Mouse (Mus musculus): ENCODE results near the gene Lrrc73. TPM values are rescaled to one million over a fixed set of nuclear protein-coding genes. Genes with fewer than 3 reads are reported as not detected.

Lrrc73 gene
- polyA plus RNA-seq, 1 experiment from 2014 or later, result 0.85 TPM

DNA sequence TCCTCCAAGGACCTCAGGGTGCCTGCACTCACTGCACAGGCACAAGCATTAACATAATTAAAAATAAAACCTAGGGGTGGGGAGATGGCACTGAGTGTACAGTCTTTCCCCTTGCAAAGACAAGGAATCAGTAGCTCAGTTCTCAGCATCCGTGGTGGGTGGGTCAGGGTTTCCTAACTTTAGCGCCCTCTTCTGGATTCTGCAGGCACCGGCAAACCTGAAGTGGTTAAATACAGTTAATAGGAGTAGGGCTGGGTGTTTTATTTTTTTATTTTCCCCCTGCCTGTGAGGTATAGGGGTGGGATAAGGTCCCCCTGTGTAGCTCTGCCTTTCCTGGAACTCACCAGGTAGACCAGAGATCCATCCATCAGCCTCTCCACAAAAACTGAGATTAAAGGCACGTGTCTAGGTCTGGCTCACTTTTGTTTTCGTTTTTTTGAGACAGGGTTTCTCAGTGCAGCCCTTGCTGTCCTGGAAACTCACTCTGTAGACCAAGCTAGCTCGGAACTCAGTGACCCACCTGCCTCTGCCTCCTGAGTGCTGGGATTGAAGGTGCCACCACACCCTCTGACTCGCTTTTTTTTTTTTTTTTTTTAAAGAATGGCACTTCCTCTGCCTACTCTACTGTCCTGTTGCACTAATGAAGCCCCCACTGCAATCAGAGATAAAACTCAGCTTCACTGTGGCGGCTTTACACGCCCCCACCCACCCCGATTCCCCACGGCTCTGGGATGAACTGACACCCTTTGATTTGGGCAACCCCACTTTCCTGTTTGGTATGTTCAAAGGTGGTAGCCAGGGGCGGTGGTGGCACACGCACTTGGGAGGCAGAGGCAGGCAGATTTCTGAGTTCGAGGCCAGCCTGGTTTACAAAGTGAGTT lies 520 bp upstream of the Lrrc73 start:
- WGBS, result 54% methylated on average over 14 of the region's 14 CpGs
- H3K27ac ChIP-seq (ENCODE audit: low read length), result no peak overlapping the region

DNA sequence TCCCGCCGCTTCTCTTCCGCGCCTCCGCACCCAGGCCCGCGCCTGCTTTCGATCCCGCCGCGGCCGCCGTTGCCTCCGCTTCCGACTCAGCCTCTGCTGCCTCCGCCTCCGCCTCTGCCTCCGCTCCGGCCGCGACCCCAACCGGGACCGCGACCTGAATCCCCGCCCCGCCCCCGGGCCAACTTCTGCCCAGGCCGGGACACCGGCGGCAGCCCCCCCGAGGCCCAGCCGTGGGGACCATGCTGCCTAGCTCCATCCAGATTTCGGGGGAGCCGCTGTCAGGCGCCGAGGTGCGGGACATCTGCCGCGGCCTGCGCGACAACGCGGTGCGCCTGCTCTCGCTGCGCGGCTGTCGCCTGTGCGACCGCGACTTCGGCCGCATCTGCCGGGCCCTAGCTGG lies 775 bp downstream of the Lrrc73 start:
- Histone ChIP-seq H3K27me3 (ENCODE audit: control insufficient read depth, insufficient read depth, low read length) (peaks cover 6% of the 10 kb centered on the region), H3K36me3 (ENCODE audit: control insufficient read depth, insufficient read depth, low read length) (peaks cover 40% of the 10 kb centered on the region), H3K9ac (replicated peaks; ENCODE audit: low read depth, low read length) (peak overlapping the region; percentile 41), H3K4me1 (ENCODE audit: control insufficient read depth, insufficient read depth, low read length) (peaks cover 4% of the 10 kb centered on the region), H3K27ac (ENCODE audit: low read length) (no peak overlapping the region), H3K4me3 (ENCODE audit: low read depth, low read length) (peak overlapping the region; percentile 68), H3K4me2 (replicated peaks; ENCODE audit: low read depth, low read length) (peak overlapping the region; percentile 99), H3K9me3 (ENCODE audit: control insufficient read depth, low read depth, low read length) (no peaks in the 10 kb centered on the region)
- ATAC-seq (ENCODE audit: insufficient number of reproducible peaks, insufficient read depth, low FRiP score, low read depth), result no peak
- under 1% methylated on average over 52 of the region's 54 CpGs for WGBS

More for the DNA sequence above, 520 bp upstream of the Lrrc73 start:
- Histone ChIP-seq H3K36me3 (ENCODE audit: control insufficient read depth, insufficient read depth, low read length) (peaks cover 28% of the 10 kb centered on the region), H3K27me3 (ENCODE audit: control insufficient read depth, insufficient read depth, low read length) (peaks cover 6% of the 10 kb centered on the region), H3K9me3 (ENCODE audit: control insufficient read depth, low read depth, low read length) (no peaks in the 10 kb centered on the region), H3K4me2 (replicated peaks; ENCODE audit: low read depth, low read length) (peak overlapping the region; percentile 99), H3K9ac (replicated peaks; ENCODE audit: low read depth, low read length) (peak overlapping the region; percentile 41; the same call in 1 of the 2 replicates), H3K4me3 (ENCODE audit: low read depth, low read length) (peak overlapping the region; percentile 68), H3K4me1 (ENCODE audit: control insufficient read depth, insufficient read depth, low read length) (peaks cover 8% of the 10 kb centered on the region)
- no peak for ATAC-seq (ENCODE audit: insufficient number of reproducible peaks, insufficient read depth, low FRiP score, low read depth)

DNA sequence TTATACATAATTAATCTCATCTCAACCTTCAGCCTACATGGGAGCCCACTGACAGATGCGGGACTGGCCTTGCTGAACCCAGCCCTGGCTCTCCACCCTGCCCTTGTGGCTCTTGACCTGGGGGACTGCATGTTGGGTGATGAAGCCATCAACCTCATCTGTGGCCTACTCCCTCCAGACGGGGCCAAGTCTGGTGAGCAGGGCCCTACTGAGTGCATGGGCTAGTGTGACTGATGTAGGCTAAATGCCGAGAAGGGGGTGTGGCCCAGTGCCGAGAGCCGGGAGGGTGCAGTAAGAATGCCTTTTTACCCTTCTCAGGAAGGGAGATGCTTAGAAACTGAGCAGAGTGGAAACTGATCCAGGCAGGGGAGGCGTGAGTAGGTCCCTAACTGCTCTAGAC lies 1.8 kb downstream of the Lrrc73 start:
- whole genome bisulfite sequencing, result 24% methylated on average over 6 of the region's 6 CpGs
- Histone ChIP-seq H3K9ac (replicated peaks; ENCODE audit: low read depth, low read length) (no peak overlapping the region), H3K4me1 (ENCODE audit: control insufficient read depth, insufficient read depth, low read length) (0 out of 2 replicates have a peak, but pooled peaks cover 2% of the 10 kb centered on the region), H3K4me2 (replicated peaks; ENCODE audit: low read depth, low read length) (no peak overlapping the region), H3K4me3 (ENCODE audit: low read depth, low read length) (no peak overlapping the region), H3K27ac (ENCODE audit: low read length) (no peak overlapping the region), H3K27me3 (ENCODE audit: control insufficient read depth, insufficient read depth, low read length) (peaks cover 6% of the 10 kb centered on the region), H3K36me3 (ENCODE audit: control insufficient read depth, insufficient read depth, low read length) (peaks cover 43% of the 10 kb centered on the region), H3K9me3 (ENCODE audit: control insufficient read depth, low read depth, low read length) (no peaks in the 10 kb centered on the region)
- no peak for ATAC-seq (ENCODE audit: insufficient number of reproducible peaks, insufficient read depth, low FRiP score, low read depth)

DNA sequence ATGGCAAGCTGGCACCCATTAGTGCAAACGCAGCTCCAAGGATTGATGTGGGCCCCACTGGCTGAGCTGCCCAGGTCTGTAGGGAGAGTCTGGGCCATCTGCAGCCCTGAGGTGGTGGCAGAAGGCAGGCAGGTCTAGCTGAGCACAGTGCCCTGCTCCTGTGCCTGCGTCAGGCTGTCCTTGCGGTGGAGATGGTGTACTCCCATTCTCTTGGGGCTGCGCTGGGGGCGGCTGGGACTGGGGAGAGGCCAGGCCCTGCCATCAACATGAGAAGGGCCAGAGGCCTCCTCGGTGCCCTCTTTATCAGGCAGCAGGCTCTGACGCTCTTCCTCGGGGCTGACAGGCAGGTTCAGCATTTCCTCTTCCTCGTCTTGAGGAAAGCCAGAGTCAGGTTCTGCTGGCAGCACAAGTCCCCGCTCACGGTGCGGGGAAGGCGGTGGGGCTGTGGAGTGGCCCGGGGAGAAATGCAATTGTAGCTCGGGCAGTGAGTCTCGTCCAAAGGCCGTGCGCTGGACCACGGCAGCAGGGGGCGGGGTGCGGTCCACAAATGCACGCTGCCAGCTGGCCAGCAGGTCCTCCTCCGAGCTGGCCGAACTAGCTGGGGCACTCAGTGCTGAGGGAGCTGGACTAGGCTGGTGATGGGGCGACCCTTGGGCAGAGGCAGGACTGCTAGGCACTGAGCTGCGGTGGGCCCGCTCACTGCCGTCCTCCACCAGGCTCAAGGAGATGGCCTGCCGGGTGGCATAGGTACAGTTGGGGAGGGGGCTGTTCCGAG lies 5.1 kb downstream of the Lrrc73 start:
- ATAC-seq (ENCODE audit: insufficient number of reproducible peaks, insufficient read depth, low FRiP score, low read depth), result no peak
- no peak overlapping the region for H3K4me2 ChIP-seq (replicated peaks; ENCODE audit: low read depth, low read length)
- H3K4me3 ChIP-seq (ENCODE audit: low read depth, low read length), result no peak overlapping the region
- H3K27me3 ChIP-seq (ENCODE audit: control insufficient read depth, insufficient read depth, low read length), result peaks cover 6% of the 10 kb centered on the region
- no peak overlapping the region for H3K27ac ChIP-seq (ENCODE audit: low read length)
- 89% methylated on average over 30 of the region's 30 CpGs for WGBS
- no peaks in the 10 kb centered on the region for H3K9me3 ChIP-seq (ENCODE audit: control insufficient read depth, low read depth, low read length)
- H3K36me3 ChIP-seq (ENCODE audit: control insufficient read depth, insufficient read depth, low read length), result peaks cover 54% of the 10 kb centered on the region
- H3K9ac ChIP-seq (replicated peaks; ENCODE audit: low read depth, low read length), result no peak overlapping the region
- 0 out of 2 replicates have a peak, but pooled peaks cover under 1% of the 10 kb centered on the region for H3K4me1 ChIP-seq (ENCODE audit: control insufficient read depth, insufficient read depth, low read length)

DNA sequence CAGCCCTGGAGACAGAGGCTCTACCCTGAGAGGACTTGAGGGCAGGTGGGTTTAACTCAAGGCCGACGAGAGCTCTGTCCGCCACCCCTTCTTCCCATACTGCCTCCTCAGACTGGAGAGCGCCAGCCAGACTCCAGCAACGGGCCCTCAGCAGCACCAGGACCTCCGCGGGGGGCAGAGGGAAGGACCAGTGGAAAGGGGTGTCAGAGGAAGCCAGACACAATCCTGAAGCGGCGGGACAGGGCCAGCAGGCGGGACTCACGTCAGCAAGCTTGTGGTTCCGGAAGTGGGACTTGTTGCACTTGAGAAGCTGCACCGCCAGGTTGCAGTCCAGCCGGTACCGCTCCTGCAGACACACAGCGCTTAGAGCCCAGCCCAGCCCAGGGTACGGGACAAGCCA lies 6.3 kb downstream of the Lrrc73 start:
- Histone ChIP-seq H3K9me3 (ENCODE audit: control insufficient read depth, low read depth, low read length) (no peaks in the 10 kb centered on the region), H3K27ac (ENCODE audit: low read length) (no peak overlapping the region), H3K4me2 (replicated peaks; ENCODE audit: low read depth, low read length) (no peak overlapping the region), H3K4me1 (ENCODE audit: control insufficient read depth, insufficient read depth, low read length) (no peaks in the 10 kb centered on the region), H3K27me3 (ENCODE audit: control insufficient read depth, insufficient read depth, low read length) (no peaks in the 10 kb centered on the region; the same call in 1 of the 2 replicates), H3K36me3 (ENCODE audit: control insufficient read depth, insufficient read depth, low read length) (peaks cover 66% of the 10 kb centered on the region), H3K4me3 (ENCODE audit: low read depth, low read length) (no peak overlapping the region), H3K9ac (replicated peaks; ENCODE audit: low read depth, low read length) (no peak overlapping the region)
- no peak for ATAC-seq (ENCODE audit: insufficient number of reproducible peaks, insufficient read depth, low FRiP score, low read depth)
- WGBS, result 87% methylated on average over 17 of the region's 17 CpGs

DNA sequence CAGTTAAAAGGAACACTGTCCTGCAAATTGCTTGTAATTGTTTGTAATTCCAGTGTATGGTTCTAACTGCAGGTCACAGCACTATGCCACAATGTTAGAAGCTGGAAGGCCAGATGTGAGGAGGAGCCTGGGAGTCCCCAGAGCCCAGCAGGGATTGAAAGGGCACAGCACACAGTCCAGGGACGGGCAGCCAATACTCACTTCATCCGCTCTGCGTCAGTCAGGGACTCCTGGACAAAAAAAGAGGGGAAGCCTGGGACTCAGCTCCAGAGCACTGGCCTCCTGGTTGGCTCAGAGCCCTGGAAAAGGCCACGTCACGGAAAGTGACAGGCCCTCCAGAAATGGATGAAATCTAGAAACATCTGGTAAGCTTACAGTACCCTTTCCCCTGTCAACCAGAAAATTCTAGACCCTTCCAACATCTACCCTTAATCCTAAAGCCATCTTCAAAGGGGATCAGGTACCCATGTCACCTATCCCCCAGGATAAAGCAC lies 8.9 kb downstream of the Lrrc73 start:
- peaks cover 72% of the 10 kb centered on the region for H3K36me3 ChIP-seq (ENCODE audit: control insufficient read depth, insufficient read depth, low read length)
- no peaks in the 10 kb centered on the region for H3K27me3 ChIP-seq (ENCODE audit: control insufficient read depth, insufficient read depth, low read length)
- H3K9me3 ChIP-seq (ENCODE audit: control insufficient read depth, low read depth, low read length), result no peaks in the 10 kb centered on the region
- WGBS, result 93% methylated on average over 5 of the region's 5 CpGs
- no peak for ATAC-seq (ENCODE audit: insufficient number of reproducible peaks, insufficient read depth, low FRiP score, low read depth)
- no peak overlapping the region for H3K27ac ChIP-seq (ENCODE audit: low read length)
- no peak overlapping the region for H3K4me2 ChIP-seq (replicated peaks; ENCODE audit: low read depth, low read length)
- no peak overlapping the region for H3K9ac ChIP-seq (replicated peaks; ENCODE audit: low read depth, low read length)
- no peaks in the 10 kb centered on the region for H3K4me1 ChIP-seq (ENCODE audit: control insufficient read depth, insufficient read depth, low read length)
- H3K4me3 ChIP-seq (ENCODE audit: low read depth, low read length), result no peak overlapping the region

DNA sequence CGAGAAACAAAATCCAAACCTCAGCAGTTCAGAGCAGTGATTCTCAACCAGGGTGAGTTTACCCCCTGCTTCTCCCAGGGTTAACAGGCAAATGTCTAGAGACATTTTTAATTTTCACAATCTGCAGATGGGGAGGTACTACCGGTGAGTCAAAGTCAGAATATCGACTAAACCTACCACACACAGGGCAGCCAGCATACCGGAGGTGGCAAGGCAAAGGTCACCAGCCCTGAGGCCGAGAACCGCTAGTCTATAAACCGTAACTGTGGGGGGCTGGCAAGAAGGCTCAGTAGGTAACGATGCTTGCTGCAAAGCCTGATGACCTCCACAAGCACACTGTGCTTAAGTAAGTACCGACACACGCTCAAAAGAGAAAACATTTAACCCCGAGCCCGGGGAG lies 12.2 kb downstream of the Lrrc73 start:
- Histone ChIP-seq H3K4me3 (ENCODE audit: low read depth, low read length) (no peak overlapping the region), H3K9me3 (ENCODE audit: control insufficient read depth, low read depth, low read length) (no peaks in the 10 kb centered on the region), H3K27me3 (ENCODE audit: control insufficient read depth, insufficient read depth, low read length) (no peaks in the 10 kb centered on the region), H3K4me2 (replicated peaks; ENCODE audit: low read depth, low read length) (no peak overlapping the region), H3K4me1 (ENCODE audit: control insufficient read depth, insufficient read depth, low read length) (no peaks in the 10 kb centered on the region), H3K36me3 (ENCODE audit: control insufficient read depth, insufficient read depth, low read length) (peaks cover 59% of the 10 kb centered on the region), H3K9ac (replicated peaks; ENCODE audit: low read depth, low read length) (no peak overlapping the region), H3K27ac (ENCODE audit: low read length) (no peak overlapping the region)
- no peak for ATAC-seq (ENCODE audit: insufficient number of reproducible peaks, insufficient read depth, low FRiP score, low read depth)
- WGBS, result 82% methylated on average over 12 of the region's 12 CpGs

DNA sequence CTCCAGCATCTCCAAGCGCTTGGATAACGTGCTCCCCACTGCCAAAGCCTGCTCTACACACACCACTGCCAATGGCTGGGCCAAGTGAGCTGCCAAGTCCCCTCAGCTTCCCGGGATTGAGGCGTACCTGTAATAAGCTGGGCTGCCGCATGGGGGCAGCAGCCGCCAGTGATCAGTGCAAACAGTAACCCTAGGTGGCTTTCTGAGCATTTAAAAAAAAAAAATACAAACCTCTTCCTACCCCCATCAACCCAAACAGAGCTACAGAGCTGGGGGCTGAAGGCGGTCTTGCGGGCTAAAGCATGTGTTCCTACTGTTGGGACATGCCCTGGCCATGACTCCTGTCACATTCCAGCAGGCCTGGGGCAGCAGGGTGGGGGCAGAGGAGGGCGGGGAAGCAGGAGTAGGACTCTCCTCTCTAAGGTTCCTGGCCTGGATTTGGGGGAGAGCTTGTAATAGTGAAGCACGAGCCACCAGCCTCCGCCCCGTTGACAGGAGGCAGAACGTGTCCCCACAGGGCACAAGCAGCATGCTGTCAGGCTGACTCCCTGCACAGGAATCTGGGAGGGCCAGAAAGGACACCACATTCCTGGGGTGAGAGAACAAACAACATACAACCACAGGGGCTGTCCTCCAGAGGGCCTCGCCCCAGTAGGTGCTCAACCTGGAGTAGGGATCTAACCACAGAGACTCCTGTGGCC lies 12.7 kb downstream of the Lrrc73 start:
- no peak overlapping the region for H3K9ac ChIP-seq (replicated peaks; ENCODE audit: low read depth, low read length)
- 19% methylated on average over 14 of the region's 14 CpGs for WGBS
- ATAC-seq (ENCODE audit: insufficient number of reproducible peaks, insufficient read depth, low FRiP score, low read depth), result peak; percentile 66; the same call in 1 of the 2 replicates
- no peak overlapping the region for H3K4me2 ChIP-seq (replicated peaks; ENCODE audit: low read depth, low read length)
- no peaks in the 10 kb centered on the region for H3K9me3 ChIP-seq (ENCODE audit: control insufficient read depth, low read depth, low read length)
- H3K4me3 ChIP-seq (ENCODE audit: low read depth, low read length), result no peak overlapping the region
- H3K27me3 ChIP-seq (ENCODE audit: control insufficient read depth, insufficient read depth, low read length), result no peaks in the 10 kb centered on the region
- H3K4me1 ChIP-seq (ENCODE audit: control insufficient read depth, insufficient read depth, low read length), result no peaks in the 10 kb centered on the region
- H3K36me3 ChIP-seq (ENCODE audit: control insufficient read depth, insufficient read depth, low read length), result peaks cover 59% of the 10 kb centered on the region
- peak overlapping the region; percentile 68; the same call in 1 of the 2 replicates for H3K27ac ChIP-seq (ENCODE audit: low read length)

Data from stomach, embryonic 14.5 days (tissue).